Comparison of ENCODE assay signal across 17 mouse cellular contexts in genomic region chr13:37543788-37544187, GRCm38 (mm10).
"Had no signal": no experiment of that assay in that cellular context is flagged by ENCODE, and none has a peak within 500 bp of the region (broad histone marks: within the 10 kb centered on the region; RNA-seq: fewer than 3 reads in every experiment).

No protein-coding gene starts in this region.

- H3K4me1 ChIP-seq: midbrain, embryonic 15.5 days had no signal

- ATAC-seq: liver, postnatal 0 days; midbrain, embryonic 13.5 days; midbrain, embryonic 15.5 days had no signal

- H3K4me2 ChIP-seq: lung, embryonic 14.5 days; midbrain, embryonic 11.5 days; midbrain, embryonic 13.5 days; midbrain, embryonic 15.5 days; neural tube, embryonic 12.5 days had no signal

- H3K9ac ChIP-seq: liver, postnatal 0 days; lung, embryonic 14.5 days; midbrain, embryonic 13.5 days; midbrain, embryonic 15.5 days; neural tube, embryonic 12.5 days had no signal

- H3K9me3 ChIP-seq: megakaryocyte, embryonic 14.5 days; midbrain, embryonic 13.5 days; midbrain, embryonic 15.5 days; neural tube, embryonic 12.5 days had no signal

- DNase-seq: liver, postnatal 0 days; lung, embryonic 14.5 days; lung, postnatal 10 days; lung, postnatal 4 days; retina, postnatal 1 day; right cerebral cortex, adult 18-20 months; right cerebral cortex, postnatal 25 days; right cerebral cortex, postnatal 4 days; spleen, adult 18-20 months; thymus, adult 18-20 months; thymus, postnatal 14 days; thymus, postnatal 36 days had no signal

- H3K4me3 ChIP-seq: megakaryocyte, embryonic 14.5 days; midbrain, embryonic 13.5 days; midbrain, embryonic 15.5 days; neural tube, embryonic 12.5 days had no signal

- H3K27ac ChIP-seq: midbrain, embryonic 13.5 days; midbrain, embryonic 15.5 days; neural tube, embryonic 12.5 days had no signal

- H3K36me3 ChIP-seq: midbrain, embryonic 13.5 days; midbrain, embryonic 15.5 days; neural tube, embryonic 12.5 days had no signal

- H3K27me3 ChIP-seq: megakaryocyte, embryonic 14.5 days; midbrain, embryonic 15.5 days; neural tube, embryonic 12.5 days had no signal
